Mouse (Mus musculus): ENCODE results near the gene Casp7. TPM values are rescaled to one million over a fixed set of nuclear protein-coding genes. Genes with fewer than 3 reads are reported as not detected.

Gene Casp7
- total RNA-seq (2023) = 10 to 100 TPM; 32.3 to 36.6 TPM

GRCm38 (mm10) chr19:56396669-56397621, at the start of gene Casp7:
Gene Casp7, plus strand, starts transcription at chr19:56397129.

GRCm38 (mm10) chr19:56389879-56390278, 7.0 kb upstream of the Casp7 start, which contains the start of gene Nrap:
Gene Nrap, minus strand, starts transcription at chr19:56390037.

GRCm38 (mm10) chr19:56461522-56462101, 64.7 kb downstream of the Casp7 start, which contains the start of gene Plekhs1:
Gene Plekhs1, plus strand, starts transcription at chr19:56461640.

Other genes starting within 250 kb of the Casp7 start
- gene Habp2, start 110.0 kb upstream of the Casp7 start, total RNA-seq (2023) = not detected
- gene Nrap, start 7.1 kb upstream of the Casp7 start, total RNA-seq (2023) = under 1 TPM; 0.33 to 0.49 TPM
- 1 to 10 TPM; 1.2 to 1.7 TPM for gene Plekhs1, start 64.5 kb downstream of the Casp7 start, total RNA-seq (2023)
- 10 to 100 TPM; 10.9 to 13.1 TPM for gene Dclre1a, start 151.1 kb downstream of the Casp7 start, total RNA-seq (2023)
- 10 to 100 TPM; 16.3 to 18.0 TPM for gene Nhlrc2, start 151.1 kb downstream of the Casp7 start, total RNA-seq (2023)

Measured in neutrophil, adult 83 days (primary cell).